Mouse (Mus musculus) left cerebral cortex, adult 6 months (tissue): Measurements from ENCODE around the gene Tanc2. TPM values are rescaled to one million over a fixed set of nuclear protein-coding genes. Genes with fewer than 3 reads are reported as not detected.

Experiments
- long read RNA-seq, 2 experiments: library from polyadenylated mRNA; unstranded; transcript quantifications; one replicate each; pipeline ENCODE4 v2.0.0; 2019 to 2020
- polyA plus RNA-seq: library from polyadenylated mRNA; unstranded; fragments of <200 nt; fragmentation: Nextera tagmentation; gene quantifications from 2 replicates; pipeline ENCODE4 v1.2.3, GENCODE M21; 2021

The Tanc2 gene
- polyA plus RNA-seq, result 20.4 and 36.7 TPM in 2 replicates
- long read RNA-seq, experiment 1, partial matches to known transcripts, result 27 of 109 reads
- long read RNA-seq, experiment 1, other reads (novel, unspliced or antisense), result 81 of 109 reads
- long read RNA-seq, experiment 2, partial matches to known transcripts, result 38 of 66 reads
- long read RNA-seq, experiment 2, other reads (novel, unspliced or antisense), result 28 of 66 reads

GRCm38 (mm10) chr11:105589877-105590641, at the start of gene Tanc2:
TSS of gene Tanc2 (plus strand) at chr11:105589986.

GRCm38 (mm10) chr11:105952911-105953386, 363.2 kb downstream of the Tanc2 start, which contains the start of gene Cyb561:
TSS of gene Cyb561 (minus strand) at chr11:105953336.

DNA sequence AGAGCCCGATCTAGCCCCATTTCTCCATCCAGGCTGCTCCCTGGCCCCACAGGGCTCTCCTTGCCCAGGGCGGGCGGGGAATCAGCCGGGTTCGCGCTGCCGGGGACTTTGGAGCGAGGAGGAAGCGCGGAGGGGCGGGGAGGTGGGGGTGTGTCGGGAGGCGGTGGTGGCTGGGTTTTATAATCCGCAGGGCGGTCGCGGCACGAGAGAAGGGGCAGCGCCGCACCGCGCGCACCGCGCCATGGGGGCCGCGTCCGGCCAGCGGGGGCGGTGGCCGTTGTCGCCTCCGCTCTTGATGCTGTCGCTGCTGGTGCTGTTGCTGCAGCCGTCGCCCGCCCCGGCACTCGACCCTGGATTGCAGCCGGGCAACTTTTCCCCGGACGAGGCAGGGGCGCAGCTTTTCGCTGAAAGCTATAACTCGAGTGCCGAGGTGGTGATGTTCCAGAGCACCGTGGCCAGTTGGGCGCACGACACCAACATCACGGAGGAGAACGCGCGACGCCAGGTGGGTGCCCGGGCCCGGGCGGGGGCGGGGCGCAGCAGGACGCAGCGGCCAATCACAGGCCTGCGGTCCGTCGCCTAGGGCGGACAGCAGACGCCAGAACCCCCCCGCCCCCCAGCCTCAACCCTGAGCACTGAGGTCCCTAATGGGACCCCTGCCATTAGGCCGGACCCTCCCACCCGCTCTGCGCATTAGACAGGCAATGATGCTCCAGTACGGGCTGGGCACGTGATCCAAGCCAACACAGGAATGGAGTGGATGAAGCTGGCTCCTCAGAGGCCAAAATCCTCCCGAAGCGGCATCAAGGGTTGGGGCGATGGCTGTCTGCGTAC, 378.2 kb downstream of the Tanc2 start, which contains the start of gene Ace:
Ace (plus strand) TSS at position 205 of the 834 bp plus-strand sequence.

Other genes with a start within 250 kb of the Tanc2 start
- 0.33 and 1.4 TPM in 2 replicates for gene March10, start 133.3 kb upstream of the Tanc2 start, polyA plus RNA-seq